Mouse (Mus musculus) layer of hippocampus, adult 18-20 months (tissue): ENCODE measurements around the gene Unc119. TPM values are rescaled to one million over a fixed set of nuclear protein-coding genes. Genes with fewer than 3 reads are reported as not detected.

Experiments used
- DNase-seq, 2 experiments: peaks; one replicate each; pipeline ENCODE4 v3.0.0; 2022; ENCODE audit warnings: low spot score in 2 of 2
- long read RNA-seq: library from polyadenylated mRNA; stranded (forward); transcript quantifications from one replicate; pipeline ENCODE4 v2.0.0, GENCODE M21; 2021
- total RNA-seq, 2 experiments: library from RNA; stranded (reverse); gene quantifications; 2 replicates each; pipeline ENCODE4 v1.2.3; 2021

The Unc119 gene
- total RNA-seq: 10 to 100 TPM; 33.0 to 33.5 TPM
- long read RNA-seq, transcript Unc119-201 (5 exons, 1,329 nt): major isoform, 35 of 40 reads
- long read RNA-seq, partial matches to known transcripts: 0 of 40 reads
- long read RNA-seq, other reads (novel, unspliced or antisense): 1 of 40 reads

DNA sequence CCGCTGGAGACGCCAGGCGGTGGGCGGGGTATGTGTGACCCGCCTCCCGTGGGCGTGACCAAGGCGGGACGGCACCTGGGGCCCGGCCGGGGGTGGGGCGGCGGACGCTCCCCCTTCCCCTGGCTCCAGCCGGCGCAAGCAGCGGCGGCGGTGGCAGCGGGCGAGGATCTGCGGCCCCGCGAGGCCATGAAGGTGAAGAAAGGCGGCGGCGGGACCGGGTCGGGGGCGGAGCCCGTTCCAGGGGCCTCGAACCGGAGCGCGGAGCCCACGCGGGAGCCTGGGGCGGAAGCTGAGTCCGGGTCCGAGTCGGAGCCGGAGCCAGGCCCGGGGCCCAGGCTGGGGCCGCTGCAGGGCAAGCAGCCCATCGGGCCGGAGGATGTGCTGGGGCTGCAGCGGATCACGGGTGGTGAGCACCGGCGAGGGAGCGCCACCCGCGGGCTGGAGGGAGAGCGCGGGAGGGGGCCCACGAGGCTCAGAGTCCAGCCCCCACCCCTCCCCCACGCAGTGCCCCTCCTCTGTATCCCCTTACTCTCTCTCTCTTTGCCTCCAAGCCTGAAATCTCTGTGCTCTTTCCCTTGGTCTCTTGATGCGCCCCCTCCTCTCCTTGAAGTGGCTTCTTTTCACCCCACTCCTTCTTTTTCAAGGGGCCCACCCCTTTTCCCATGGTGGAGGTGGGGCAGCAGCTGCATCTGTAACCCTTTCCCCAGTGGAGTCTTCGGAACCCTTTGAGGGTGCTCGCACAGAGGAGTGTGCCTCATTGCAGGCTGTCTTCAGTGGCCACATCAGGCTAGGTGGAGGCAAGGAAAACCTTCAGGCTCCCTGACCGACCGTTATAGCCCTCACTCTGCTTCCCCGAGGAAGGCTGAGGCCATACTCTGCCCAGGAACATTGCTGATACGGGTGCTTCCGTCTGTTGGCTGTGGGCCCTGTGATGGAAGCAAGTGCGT is at the start of gene Unc119:
Gene Unc119, plus strand, starts transcription at position 102 of the 947 bp plus-strand sequence.
- peak; percentile 64 to 71 for DNase-seq

DNA sequence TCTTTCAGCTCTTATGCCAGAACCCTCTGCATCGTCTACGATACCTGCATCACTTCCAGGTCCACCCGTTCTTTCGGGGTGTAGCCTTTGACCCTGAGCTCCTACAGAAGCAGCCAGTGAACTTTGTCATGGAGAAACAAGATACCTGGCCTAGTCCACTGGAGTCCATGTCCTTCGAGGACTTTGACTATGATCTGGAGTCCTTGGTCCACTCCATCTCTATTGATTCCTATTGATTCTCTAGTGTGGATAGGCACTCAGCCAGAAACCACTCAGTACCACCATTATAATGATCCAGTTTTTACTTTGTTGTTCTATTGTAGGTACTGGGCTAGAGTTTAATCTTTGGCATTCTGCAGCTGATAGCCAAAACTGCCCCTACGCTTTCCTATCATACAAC is 48.7 kb upstream of the Unc119 start:
- DNase-seq: no peak

DNA sequence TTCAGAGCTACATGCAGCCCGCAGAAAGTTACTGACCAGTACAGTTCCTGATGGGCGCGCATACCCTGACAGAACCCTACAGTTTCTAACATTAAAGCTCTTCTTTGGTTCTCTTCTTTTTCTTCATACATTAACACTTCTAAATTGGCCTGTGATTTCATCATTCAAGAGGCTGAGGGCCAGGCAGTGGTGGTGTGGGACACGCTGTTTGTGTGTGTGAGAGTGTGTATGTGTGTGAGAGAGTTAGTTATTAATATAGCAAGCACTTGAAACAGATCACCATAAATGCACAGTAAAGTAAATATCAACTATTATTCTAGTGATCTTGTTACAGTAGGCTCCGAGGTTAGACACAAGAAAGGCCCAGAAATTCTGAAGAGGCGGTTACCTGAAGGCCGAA is 42.4 kb upstream of the Unc119 start:
- DNase-seq: no peak

DNA sequence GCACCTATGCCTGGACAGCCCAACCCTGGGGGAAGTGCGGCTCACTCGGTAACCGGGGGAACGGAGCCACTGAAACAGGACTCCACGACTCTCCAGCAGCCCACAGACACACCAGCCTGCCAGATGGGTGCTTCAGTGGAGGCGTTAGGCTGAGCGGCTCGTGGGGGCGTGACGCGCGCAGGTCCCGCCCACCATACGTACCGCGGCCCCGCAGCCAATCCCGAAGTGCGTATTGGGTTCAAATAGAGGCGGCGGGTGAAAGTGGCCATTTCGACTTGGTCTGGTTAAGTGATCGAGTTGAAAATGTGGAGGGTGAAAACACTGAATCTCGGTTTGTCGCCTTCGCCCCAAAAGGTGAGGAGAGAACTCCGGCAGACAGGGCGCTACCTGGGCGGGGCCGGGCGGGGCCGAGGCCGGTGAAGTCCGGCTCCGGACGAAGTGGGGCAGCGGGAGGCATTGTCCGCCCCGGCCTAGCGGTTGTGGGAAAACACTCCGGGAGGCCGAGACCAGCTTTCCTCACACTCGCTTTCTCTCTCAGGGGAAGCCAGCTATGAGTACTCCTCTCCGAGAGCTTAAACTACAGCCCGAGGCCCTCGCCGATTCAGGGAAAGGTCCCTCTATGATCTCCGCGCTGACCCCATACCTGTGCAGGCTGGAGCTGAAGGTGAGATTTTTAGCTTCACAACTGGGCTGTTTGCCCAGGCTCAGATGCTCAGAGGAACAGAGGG is 41.8 kb upstream of the Unc119 start, which contains the start of gene Spag5:
Gene Spag5, plus strand, starts transcription at position 173 of the 728 bp plus-strand sequence.
- DNase-seq: peak; percentile 88 to 95

DNA sequence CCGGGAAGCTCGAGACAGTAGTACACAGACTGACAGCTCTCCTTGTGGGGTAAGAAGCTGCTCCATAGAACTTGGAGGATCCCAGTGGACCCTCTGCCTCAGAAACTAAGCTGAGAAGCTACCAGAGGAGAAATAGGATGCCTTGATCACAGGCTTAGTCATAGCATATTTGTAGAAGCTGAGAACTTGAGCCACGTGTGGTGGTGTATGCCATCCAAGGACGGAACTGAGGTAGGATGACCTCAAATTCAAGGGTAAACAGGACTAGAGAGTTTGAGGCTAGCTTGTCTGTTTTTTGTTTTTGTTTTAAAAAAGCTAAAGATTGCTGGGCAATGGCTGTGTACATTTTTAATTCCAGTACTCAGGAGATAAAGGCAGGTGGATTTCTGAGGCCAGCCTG is 38.0 kb upstream of the Unc119 start:
- no peak for DNase-seq

DNA sequence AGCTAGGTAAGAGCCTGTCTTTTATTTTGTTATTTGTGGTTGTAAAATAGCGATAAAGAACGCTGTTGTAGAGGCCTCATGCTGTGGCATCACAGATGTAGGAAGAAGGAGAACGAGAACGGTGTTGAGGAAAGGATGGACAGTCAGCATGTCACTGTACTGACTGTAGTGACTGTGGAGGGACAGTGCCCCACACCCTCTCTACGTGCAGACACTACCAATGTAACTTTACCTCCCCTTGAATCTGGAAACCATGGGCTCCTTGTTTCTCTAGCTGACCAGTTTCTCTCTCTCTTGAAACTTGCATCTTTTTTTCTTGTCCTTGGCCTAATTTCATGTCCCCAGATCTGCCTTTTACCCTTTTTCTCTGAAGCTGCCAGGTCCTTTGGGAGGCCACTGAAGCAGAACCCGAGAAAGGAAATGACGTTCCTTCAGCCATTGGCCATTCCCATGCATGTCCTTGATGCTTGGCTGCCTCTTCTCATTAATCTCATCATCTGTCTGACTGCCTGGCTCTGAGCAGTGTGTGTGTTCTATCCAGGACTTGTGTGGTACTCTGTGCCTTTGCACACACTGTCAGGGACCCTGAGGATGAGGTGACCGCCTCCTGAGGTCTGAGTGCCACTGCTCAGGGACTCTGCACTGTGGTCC is 32.3 kb upstream of the Unc119 start:
- no peak for DNase-seq

DNA sequence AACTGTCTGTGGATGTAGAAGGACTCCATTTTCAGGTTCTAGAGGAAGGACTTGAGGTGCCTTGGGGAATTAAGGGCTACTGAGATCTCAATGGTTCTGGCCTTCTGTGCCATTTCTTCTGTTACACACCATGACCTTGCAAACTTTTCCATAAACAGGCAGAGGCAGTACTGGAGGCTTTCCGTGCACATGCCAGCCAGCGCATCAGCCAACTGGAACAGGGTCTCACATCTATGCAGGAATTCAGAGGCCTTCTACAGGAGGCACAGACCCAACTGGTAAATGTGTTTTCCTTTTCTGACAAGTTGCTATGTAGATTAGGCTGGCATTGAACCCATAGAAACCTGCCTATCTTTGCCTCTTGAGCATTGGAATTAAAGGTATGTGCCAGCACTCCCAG is 29.6 kb upstream of the Unc119 start:
- no peak for DNase-seq

DNA sequence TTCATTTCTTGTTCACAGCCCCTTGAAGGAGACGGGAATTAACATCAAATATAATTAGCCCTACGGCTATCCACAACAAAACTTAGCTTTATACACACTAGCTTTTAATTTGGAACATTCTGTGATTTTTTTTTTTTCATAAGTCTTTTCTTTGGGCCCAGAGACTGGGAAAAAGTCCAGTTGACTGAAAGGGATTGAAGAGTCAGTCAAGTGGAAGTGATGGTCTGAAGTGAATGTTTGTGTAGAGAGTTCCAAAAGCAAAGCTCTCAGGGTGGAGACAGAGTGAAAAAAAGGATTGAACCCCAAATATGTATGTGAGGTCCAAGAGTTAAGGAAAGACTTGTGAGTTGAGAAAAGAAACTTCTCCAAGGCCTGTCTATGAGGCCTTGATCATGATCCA is 24.9 kb upstream of the Unc119 start:
- no peak for DNase-seq

DNA sequence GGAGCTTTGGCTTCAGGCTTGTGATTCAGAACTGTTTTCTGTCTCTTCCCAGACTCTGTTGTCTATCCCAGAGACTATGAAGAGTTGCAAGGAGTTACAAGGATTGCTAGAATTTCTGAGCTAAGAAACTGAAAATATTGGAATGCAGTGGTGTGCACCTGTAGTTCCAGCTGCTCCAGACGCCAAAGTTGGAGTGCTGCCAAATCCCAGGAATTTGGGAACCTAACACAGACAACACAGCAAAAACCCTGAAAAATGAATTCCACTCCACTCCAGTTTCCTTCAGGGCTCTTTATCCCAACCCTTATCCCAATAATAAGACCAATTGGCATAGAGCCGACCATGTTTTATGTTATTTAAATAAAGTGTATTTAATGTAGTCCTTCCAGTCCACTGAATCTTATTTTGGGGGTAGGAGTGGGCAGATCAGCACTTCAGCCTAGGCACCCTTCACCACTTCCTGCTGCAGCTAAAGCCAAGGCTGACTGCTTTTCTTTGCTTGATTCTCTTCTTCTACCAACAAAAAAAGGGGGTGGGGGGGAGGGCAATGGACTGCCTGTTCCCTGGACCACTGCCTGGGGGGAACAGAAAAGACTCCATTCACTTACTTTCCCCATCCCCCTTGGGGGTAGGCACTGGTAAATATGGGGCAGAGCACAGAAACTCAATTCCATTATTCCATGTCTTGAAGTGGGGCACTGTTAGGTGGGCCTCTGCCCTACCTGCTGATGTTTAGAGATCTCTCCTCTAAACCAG is 21.0 kb upstream of the Unc119 start:
- peak in 1 of 2 experiments; percentile 48 for DNase-seq

DNA sequence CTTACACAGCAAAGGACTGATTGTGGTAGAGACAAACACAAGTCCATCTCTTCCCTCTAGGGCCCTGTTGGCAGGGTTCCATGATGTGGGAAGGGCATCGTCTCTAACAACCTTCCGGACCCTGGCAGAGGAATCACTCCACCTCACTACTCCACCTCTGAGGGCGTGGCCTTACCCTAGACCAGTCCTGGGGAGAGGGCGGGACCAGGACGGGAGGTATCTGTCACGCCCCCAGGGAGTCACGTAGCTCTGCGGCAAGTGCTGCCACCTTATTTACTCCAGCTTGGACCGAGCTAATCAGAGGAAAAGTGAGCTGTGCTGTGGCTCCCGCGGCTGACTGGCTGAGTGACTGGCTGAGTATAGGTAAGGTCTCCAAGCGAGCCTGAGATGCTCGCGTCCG is 20.4 kb upstream of the Unc119 start, which contains the start of gene Aldoc:
Gene Aldoc, plus strand, starts transcription at position 109 of the 400 bp plus-strand sequence.
- DNase-seq: peak; percentile 72 to 81

DNA sequence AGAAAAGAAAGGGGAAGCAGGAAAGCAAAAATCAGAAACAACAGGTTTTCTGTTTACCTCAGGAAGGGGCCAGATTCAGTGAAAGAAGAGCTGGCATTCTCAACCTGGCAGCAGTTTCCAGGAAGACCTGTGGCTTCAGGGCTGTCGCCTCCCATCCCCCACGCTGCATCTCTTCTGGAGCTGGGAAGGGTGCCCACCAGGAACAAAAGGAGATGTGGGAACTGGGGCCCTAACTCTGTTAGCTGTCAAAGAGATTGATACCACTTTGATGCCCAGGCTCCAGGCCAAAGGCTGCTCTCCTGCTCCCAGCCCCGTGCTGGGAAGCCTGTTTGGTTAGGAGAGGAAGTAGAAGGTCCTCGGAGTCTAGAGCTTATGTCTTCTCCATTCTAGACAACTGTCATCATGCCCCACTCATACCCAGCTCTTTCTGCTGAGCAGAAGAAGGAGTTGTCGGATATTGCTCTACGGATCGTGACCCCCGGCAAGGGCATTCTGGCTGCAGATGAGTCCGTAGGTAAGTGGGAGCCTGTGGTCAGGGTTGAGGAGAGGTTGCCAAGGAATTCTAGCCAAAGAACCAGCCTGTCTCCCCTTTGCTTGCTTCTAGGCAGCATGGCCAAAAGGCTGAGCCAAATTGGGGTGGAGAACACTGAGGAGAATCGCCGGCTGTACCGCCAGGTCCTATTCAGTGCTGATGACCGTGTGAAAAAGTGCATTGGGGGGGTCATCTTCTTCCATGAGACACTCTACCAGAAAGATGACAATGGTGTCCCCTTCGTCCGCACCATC is 19.1 kb upstream of the Unc119 start:
- no peak for DNase-seq

DNA sequence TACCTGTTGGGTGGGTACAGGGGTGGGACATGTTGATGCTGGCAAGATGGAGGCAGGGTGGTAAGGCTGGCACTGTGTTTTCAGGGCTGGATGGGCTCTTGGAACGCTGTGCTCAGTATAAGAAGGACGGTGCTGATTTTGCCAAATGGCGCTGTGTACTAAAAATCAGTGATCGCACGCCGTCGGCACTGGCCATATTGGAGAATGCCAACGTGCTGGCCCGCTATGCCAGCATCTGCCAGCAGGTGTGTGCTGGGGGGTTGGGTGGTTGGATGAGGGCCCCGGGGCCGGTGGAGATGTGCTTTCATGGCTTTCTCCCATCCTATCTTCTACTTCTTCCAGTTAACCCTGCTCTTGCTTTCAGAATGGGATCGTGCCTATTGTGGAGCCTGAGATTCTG is 18.3 kb upstream of the Unc119 start:
- DNase-seq: no peak

DNA sequence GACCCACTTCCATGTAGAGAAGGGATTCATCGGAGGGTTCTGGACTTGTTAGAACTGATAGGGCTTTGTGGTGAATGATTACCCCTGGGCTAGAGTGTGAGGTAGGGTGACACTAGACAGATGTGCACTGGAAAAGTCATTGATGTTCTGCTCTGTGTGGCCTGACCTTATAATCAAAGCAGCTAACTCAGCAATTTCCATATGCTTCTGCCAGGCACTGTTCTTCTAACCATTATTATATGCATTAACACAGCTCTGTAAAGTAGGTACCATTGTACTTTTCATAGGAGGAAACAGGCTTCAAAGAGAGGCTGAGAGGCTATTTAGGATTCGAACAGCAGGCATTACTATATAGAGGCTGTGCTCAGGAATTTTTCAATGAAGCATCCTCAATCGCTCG is 16.1 kb upstream of the Unc119 start:
- DNase-seq: no peak

DNA sequence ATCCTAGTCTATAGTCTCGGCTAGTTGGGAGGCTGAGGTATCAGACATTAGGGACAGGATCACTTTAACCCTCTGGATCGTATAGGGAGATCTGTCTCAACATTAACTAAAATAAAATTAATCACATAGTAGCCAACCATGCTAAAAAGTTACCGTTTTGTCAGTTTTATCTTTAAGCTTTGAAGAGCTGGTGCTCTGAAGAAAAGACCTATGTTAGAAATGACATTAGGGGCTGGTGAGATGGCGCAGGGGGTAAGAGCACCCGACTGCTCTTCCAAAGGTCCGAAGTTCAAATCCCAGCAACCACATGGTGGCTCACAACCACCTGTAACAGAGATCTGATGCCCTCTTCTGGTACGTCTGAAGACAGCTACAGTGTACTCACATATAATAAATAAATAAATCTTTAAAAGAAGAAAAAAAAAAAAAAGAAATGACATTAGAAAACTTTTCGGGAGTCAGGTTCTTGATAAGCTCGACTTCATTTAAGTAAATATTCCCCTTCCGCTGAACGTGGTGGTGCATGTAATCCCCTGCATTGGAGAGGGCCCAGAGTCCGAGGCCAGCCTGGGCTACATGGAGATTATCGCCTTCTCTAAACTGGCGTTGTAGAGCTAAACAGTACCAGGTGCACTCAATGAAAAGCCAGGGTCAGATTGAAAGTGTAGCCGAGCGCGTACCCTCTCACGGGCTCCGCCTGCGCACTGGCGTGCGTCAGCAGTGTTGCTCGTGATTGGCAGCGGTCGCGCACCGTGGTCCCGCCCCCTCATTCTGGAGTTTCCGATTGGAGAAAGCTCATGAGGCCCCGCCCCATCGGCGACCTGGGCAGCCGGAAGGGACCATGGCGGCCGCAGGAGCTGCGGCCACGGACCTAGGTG is 15.4 kb upstream of the Unc119 start, which contains the start of gene Pigs:
Gene Pigs, plus strand, starts transcription at position 782 of the 878 bp plus-strand sequence.
- DNase-seq: peak; percentile 89 to 98

DNA sequence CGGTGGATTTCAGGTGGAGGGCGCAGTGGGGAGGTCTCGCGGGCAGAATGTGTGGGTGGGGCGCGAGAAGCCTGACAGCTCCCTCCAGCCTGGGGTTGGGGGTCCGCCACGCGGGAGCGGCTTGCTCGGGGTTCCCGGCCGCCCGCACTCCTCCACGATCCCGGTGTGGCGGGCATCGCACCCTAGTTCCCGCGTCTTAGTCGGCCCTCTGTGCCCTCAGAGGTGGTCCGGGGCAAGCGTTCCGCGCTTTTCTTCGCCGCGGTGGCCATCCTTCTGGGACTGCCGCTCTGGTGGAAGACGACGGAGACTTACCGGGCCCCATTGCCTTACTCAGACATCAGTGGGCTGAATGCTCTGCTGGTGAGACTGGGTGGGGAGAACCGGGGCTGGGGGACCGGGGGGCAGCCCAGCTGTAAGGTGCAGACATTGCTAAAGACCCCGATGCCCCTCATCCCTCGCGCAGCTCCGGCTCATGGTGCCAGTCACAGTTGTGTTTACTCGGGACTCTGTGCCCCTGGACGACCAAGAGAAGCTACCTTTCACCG is 14.7 kb upstream of the Unc119 start:
- no peak for DNase-seq

DNA sequence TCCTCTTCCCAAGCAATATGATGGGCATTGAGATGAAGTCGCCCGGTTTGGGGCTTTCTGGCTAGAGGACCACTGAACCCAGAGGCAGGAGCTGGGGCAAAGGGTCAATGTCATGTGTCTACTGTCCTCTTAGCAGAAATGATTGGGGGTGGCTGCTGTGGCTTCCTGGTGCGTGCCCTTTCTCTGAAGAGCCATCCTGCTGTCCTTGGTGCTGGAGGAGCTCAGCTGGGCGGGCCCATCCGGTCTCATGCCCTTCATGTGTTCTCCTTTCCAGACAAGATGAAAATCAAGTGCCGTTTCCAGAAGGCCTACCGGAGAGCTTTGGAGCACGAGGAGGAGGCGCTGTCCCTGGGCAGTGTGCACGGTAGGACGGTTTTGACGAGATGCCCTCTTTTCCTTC is 10.6 kb upstream of the Unc119 start:
- no peak for DNase-seq

DNA sequence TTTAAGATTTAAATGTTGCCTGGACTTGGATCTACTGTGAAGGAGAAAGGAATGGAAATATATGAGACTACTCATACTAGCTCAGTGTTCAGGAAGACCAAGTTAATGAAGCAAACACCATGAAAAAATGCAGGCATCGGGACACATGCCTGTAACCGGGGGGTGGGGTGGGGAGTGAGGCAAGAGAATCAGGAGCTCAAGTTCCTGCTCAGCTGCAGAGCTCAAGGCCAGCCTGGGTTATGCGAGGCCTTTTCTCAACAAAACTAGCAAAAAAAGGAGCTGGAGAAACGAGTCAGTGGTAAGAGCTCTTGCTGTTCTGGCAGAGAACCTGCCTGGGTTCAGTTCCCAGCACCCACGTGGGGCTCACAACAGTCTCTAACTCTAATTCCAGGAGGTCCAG is 9.3 kb upstream of the Unc119 start:
- no peak for DNase-seq

DNA sequence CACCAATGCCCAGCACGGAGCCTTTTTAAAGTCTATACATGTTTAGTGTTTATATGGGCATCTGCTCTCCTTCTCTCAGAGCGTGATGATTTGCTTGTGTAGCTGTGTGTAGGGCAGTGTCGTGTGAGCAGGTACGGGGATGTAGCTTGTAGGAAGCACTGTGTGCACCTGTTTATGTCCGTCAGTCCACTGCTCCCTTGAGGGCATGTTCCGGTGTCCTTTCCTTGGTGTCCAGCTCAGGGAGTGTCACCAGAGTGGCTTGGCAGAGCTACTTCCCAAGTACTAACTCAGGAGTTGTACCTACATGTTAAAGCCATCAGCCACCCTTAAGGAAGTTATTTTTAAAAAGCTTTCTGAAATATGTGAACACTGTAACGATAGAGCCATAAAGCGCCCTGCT is 6.2 kb upstream of the Unc119 start:
- DNase-seq: no peak
